Mouse (Mus musculus) megakaryocyte, embryonic 14.5 days (primary cell): ENCODE measurements at regions not wholly inside any gene's neighbourhood (a gene's known extent, or its start where the extent isn't known, plus 50 kb on each side); places are given as distances from the start of the nearest gene placed in this dataset.

ENCODE experiments used
- FLI1 ChIP-seq: IDR thresholded peaks from 2 replicates; pipeline ENCODE4 v1.6.1; 2012; ENCODE audit warnings: low read length, inconsistent platforms, mixed read lengths
- GATA1 ChIP-seq: IDR thresholded peaks from 3 replicates; pipeline ENCODE4 v1.6.1; 2012; ENCODE audit warnings: mixed read lengths, low read length, inconsistent platforms, borderline replicate concordance

- no peak for TF ChIP-seq GATA1
- no peak for TF ChIP-seq FLI1
Observed at GRCm38 (mm10) chr10:98745861-98746260, 168.3 kb upstream of the Atp2b1 start.
